Mouse (Mus musculus) myocyte (in vitro differentiated cells): ENCODE results near the gene Gm3839. TPM values are rescaled to one million over a fixed set of nuclear protein-coding genes. Genes with fewer than 3 reads are reported as not detected.
"Not testable (repeated sequence)": the region's sequence is repeated elsewhere in the genome, so short reads cannot be mapped to it uniquely, and the experiment has no call there.

Experiments used
- H3K27me3 ChIP-seq: one replicate; pipeline ENCODE4 v1.6.1; 2011; ENCODE audit not compliant: control insufficient read depth, insufficient read depth, insufficient read length
- H3K36me3 ChIP-seq: one replicate; pipeline ENCODE4 v1.6.1; 2011; ENCODE audit not compliant: control insufficient read depth, insufficient read depth
- H3K4me2 ChIP-seq: one replicate; pipeline ENCODE4 v1.6.1; 2011; ENCODE audit warnings: low read depth, control low read depth
- H3K4me3 ChIP-seq: one replicate; pipeline ENCODE4 v1.5.1; 2011; ENCODE audit warnings: mild to moderate bottlenecking, control low read depth, moderate library complexity
- H3K79me2 ChIP-seq: one replicate; pipeline ENCODE4 v1.6.1; 2011; ENCODE audit not compliant: control insufficient read depth, insufficient read depth
- H3ac ChIP-seq: one replicate; pipeline ENCODE4 v1.6.1; 2011; ENCODE audit not compliant: control insufficient read depth, insufficient read length
- CEBPB ChIP-seq: IDR thresholded peaks from 2 replicates; pipeline ENCODE4 v1.6.1; 2011; ENCODE audit warnings: mild to moderate bottlenecking, moderate library complexity; ENCODE audit not compliant: poor library complexity, insufficient read depth, severe bottlenecking
- E2F4 ChIP-seq: IDR thresholded peaks from one replicate; pipeline ENCODE4 v1.6.1; 2011; ENCODE audit warnings: mild to moderate bottlenecking, control low read depth, moderate library complexity; ENCODE audit not compliant: insufficient read depth
- MAX ChIP-seq: IDR thresholded peaks from one replicate; pipeline ENCODE4 v1.6.1; 2011; ENCODE audit warnings: low read depth, mild to moderate bottlenecking, control low read depth
- MYOD1 ChIP-seq, 3 experiments: IDR thresholded peaks; one replicate each; pipeline ENCODE4 v1.6.1; 2011; ENCODE audit warnings: control low read depth in 2 of 3, low read depth in 2 of 3, mild to moderate bottlenecking in 2 of 3, moderate library complexity in 1 of 3; ENCODE audit not compliant: insufficient read length in 2 of 3, control insufficient read depth in 1 of 3
- MYOG ChIP-seq, 3 experiments: IDR thresholded peaks; one replicate each; pipeline ENCODE4 v1.6.1; 2011; ENCODE audit warnings: control low read depth in 2 of 3, low read depth in 2 of 3, mild to moderate bottlenecking in 2 of 3; ENCODE audit not compliant: insufficient read length in 2 of 3, control insufficient read depth in 1 of 3, insufficient read depth in 1 of 3
- POLR2A ChIP-seq: IDR thresholded peaks from one replicate; pipeline ENCODE4 v1.6.1; 2011; ENCODE audit warnings: low read depth, mild to moderate bottlenecking, control low read depth, moderate library complexity; ENCODE audit not compliant: insufficient read length
- POLR2AphosphoS2 ChIP-seq: IDR thresholded peaks from one replicate; pipeline ENCODE4 v1.6.1; 2011; ENCODE audit warnings: low read depth, control low read depth; ENCODE audit not compliant: insufficient read length
- REST ChIP-seq: IDR thresholded peaks from one replicate; pipeline ENCODE4 v1.6.1; 2011; ENCODE audit warnings: mild to moderate bottlenecking, control low read depth, moderate library complexity; ENCODE audit not compliant: insufficient read depth, insufficient read length
- SRF ChIP-seq: IDR thresholded peaks from one replicate; pipeline ENCODE4 v1.6.1; 2011; ENCODE audit warnings: low read depth; ENCODE audit not compliant: control insufficient read depth, insufficient read length
- TCF12 ChIP-seq: IDR thresholded peaks from one replicate; pipeline ENCODE4 v1.6.1; 2011; ENCODE audit warnings: mild to moderate bottlenecking, control low read depth; ENCODE audit not compliant: poor library complexity, insufficient read depth, severe bottlenecking
- TCF3 ChIP-seq: IDR thresholded peaks from one replicate; pipeline ENCODE4 v1.6.1; 2011; ENCODE audit warnings: low read depth, control low read depth; ENCODE audit not compliant: insufficient read length
- USF1 ChIP-seq: IDR thresholded peaks from one replicate; pipeline ENCODE4 v1.6.1; 2011; ENCODE audit warnings: low read depth, mild to moderate bottlenecking, control low read depth, moderate library complexity
- polyA plus RNA-seq: library from polyadenylated mRNA; unstranded; fragments of >200 nt; fragmentation: generic; extraction: Trizol; gene quantifications from one replicate; pipeline ENCODE4 v1.2.1, GENCODE M21; 2012; ENCODE audit warnings: missing spikeins

Gene Gm3839
- polyA plus RNA-seq, 1 experiment = 1.7 TPM

- Histone ChIP-seq H3K4me2 (no peak overlapping the region), H3K36me3 (no peaks in the 10 kb centered on the region), H3K4me3 (no peak overlapping the region), H3K79me2 (no peaks in the 10 kb centered on the region), H3ac (no peak overlapping the region), H3K27me3 (no peaks in the 10 kb centered on the region)
- TF ChIP-seq POLR2A (no peak), TCF12 (no peak), E2F4 (no peak), MYOG (IDR thresholded peaks at IDR 0.05; ENCODE audit: control insufficient read depth in 1 of 3, insufficient read depth in 1 of 3, insufficient read length in 2 of 3, low read depth in 2 of 3) (no peak), MYOD1 (IDR thresholded peaks at IDR 0.05; ENCODE audit: control insufficient read depth in 1 of 3, insufficient read length in 2 of 3, low read depth in 2 of 3) (no peak), TCF3 (no peak), REST (no peak), MAX (no peak), USF1 (no peak), SRF (no peak), CEBPB (no peak), POLR2AphosphoS2 (no peak)
These were observed 26.5 kb downstream of the Gm3839 start for GRCm38 (mm10) chr14:11329993-11330392.

- no peaks in the 10 kb centered on the region for H3K79me2 ChIP-seq
- no peak for TF ChIP-seq CEBPB
- TF ChIP-seq MYOG (IDR thresholded peaks at IDR 0.05; ENCODE audit: control insufficient read depth in 1 of 3, insufficient read depth in 1 of 3, insufficient read length in 2 of 3, low read depth in 2 of 3) = no peak
- H3K4me3 ChIP-seq = no peak overlapping the region
- H3K27me3 ChIP-seq = no peaks in the 10 kb centered on the region
- no peak overlapping the region for H3ac ChIP-seq
- no peak overlapping the region for H3K4me2 ChIP-seq
- no peaks in the 10 kb centered on the region for H3K36me3 ChIP-seq
These were observed 49.4 kb downstream of the Gm3839 start for GRCm38 (mm10) chr14:11307079-11307478.

- H3K36me3 ChIP-seq, H3K4me2 ChIP-seq, H3K4me3 ChIP-seq, H3K79me2 ChIP-seq, H3ac ChIP-seq, H3K27me3 ChIP-seq: not testable (repeated sequence)
These were observed 68.6 kb downstream of the Gm3839 start for GRCm38 (mm10) chr14:11287956-11288355.

- H3ac ChIP-seq = no peak overlapping the region
- H3K4me3 ChIP-seq = no peak overlapping the region
- no peak for TF ChIP-seq E2F4
- TF ChIP-seq POLR2AphosphoS2 = no peak
- no peak for TF ChIP-seq TCF12
- TF ChIP-seq USF1 = no peak
- TF ChIP-seq REST = no peak
- no peak for TF ChIP-seq POLR2A
- no peak for TF ChIP-seq MYOD1 (IDR thresholded peaks at IDR 0.05; ENCODE audit: control insufficient read depth in 1 of 3, insufficient read length in 2 of 3, low read depth in 2 of 3)
- no peak for TF ChIP-seq TCF3
- no peak for TF ChIP-seq SRF
- no peak for TF ChIP-seq MYOG (IDR thresholded peaks at IDR 0.05; ENCODE audit: control insufficient read depth in 1 of 3, insufficient read depth in 1 of 3, insufficient read length in 2 of 3, low read depth in 2 of 3)
- no peaks in the 10 kb centered on the region for H3K36me3 ChIP-seq
- H3K79me2 ChIP-seq = no peaks in the 10 kb centered on the region
- no peak overlapping the region for H3K4me2 ChIP-seq
- H3K27me3 ChIP-seq = no peaks in the 10 kb centered on the region
These were observed 99.3 kb downstream of the Gm3839 start for GRCm38 (mm10) chr14:11257161-11257705.

- no peaks in the 10 kb centered on the region for H3K27me3 ChIP-seq
- H3K4me2 ChIP-seq = no peak overlapping the region
- H3K79me2 ChIP-seq = no peaks in the 10 kb centered on the region
- no peak overlapping the region for H3ac ChIP-seq
- no peaks in the 10 kb centered on the region for H3K36me3 ChIP-seq
- no peak overlapping the region for H3K4me3 ChIP-seq
- TF ChIP-seq MYOD1 (IDR thresholded peaks at IDR 0.05; ENCODE audit: control insufficient read depth in 1 of 3, insufficient read length in 2 of 3, low read depth in 2 of 3) = no peak
- no peak for TF ChIP-seq MAX
- no peak for TF ChIP-seq USF1
- no peak for TF ChIP-seq POLR2AphosphoS2
- TF ChIP-seq CEBPB = no peak
- no peak for TF ChIP-seq TCF12
- TF ChIP-seq REST = no peak
- no peak for TF ChIP-seq POLR2A
- no peak for TF ChIP-seq E2F4
- TF ChIP-seq MYOG (IDR thresholded peaks at IDR 0.05; ENCODE audit: control insufficient read depth in 1 of 3, insufficient read depth in 1 of 3, insufficient read length in 2 of 3, low read depth in 2 of 3) = no peak
- TF ChIP-seq SRF = no peak
- no peak for TF ChIP-seq TCF3
These were observed 108.5 kb downstream of the Gm3839 start for GRCm38 (mm10) chr14:11248053-11248452.

GRCm38 (mm10) chr14:11244546-11244945 lies 112.0 kb downstream of the Gm3839 start:
- H3K27me3 ChIP-seq = no peaks in the 10 kb centered on the region
- TF ChIP-seq MAX = no peak
- no peak for TF ChIP-seq CEBPB
- no peak for TF ChIP-seq TCF3
- no peak for TF ChIP-seq SRF
- no peak for TF ChIP-seq MYOD1 (IDR thresholded peaks at IDR 0.05; ENCODE audit: control insufficient read depth in 1 of 3, insufficient read length in 2 of 3, low read depth in 2 of 3)
- no peak for TF ChIP-seq E2F4
- TF ChIP-seq REST = no peak
- no peak for TF ChIP-seq USF1
- TF ChIP-seq POLR2A = no peak

More at GRCm38 (mm10) chr14:11244546-11244945, 112.0 kb downstream of the Gm3839 start:
- Histone ChIP-seq H3K79me2 (no peaks in the 10 kb centered on the region), H3ac (no peak overlapping the region), H3K36me3 (no peaks in the 10 kb centered on the region), H3K4me2 (no peak overlapping the region), H3K4me3 (no peak overlapping the region)
